Mouse (Mus musculus): ENCODE measurements around the gene Hipk3. TPM values are rescaled to one million over a fixed set of nuclear protein-coding genes. Genes with fewer than 3 reads are reported as not detected.

Hipk3 gene
- polyA plus RNA-seq, 1 experiment from 2014 or later: 11.3 TPM

- H3K9me3 ChIP-seq (ENCODE audit: control insufficient read depth, low read length): no peaks in the 10 kb centered on the region
- no peak overlapping the region for H3K27ac ChIP-seq (ENCODE audit: low read depth, low read length)
- no peak overlapping the region for H3K9ac ChIP-seq (ENCODE audit: low read length)
- WGBS: 80% methylated on average over 2 of the region's 2 CpGs
- peaks cover 7% of the 10 kb centered on the region for H3K4me1 ChIP-seq (ENCODE audit: control insufficient read depth, insufficient read depth, low read length)
- H3K4me2 ChIP-seq: no peak overlapping the region
- H3K36me3 ChIP-seq (ENCODE audit: control insufficient read depth, insufficient read depth, low read length): no peaks in the 10 kb centered on the region
- H3K27me3 ChIP-seq (ENCODE audit: control insufficient read depth, insufficient read depth, low read length): no peaks in the 10 kb centered on the region
- ATAC-seq (ENCODE audit: low FRiP score) (no peak), DNase-seq (ENCODE audit: low spot score, missing footprints) (no peak)
- H3K4me3 ChIP-seq (ENCODE audit: low read depth, low read length): no peak overlapping the region
Measured at GRCm38 (mm10) chr2:104377990-104378389, 116.3 kb downstream of the Hipk3 start.

MicroRNAs encoded within 50 kb of the gene (microRNA counts, 519-probe panel; counts per million panel counts)
- microRNA mmu-miR-1902: not detected

Small RNA genes within 50 kb of the gene (microRNA-seq; reads per million reads assigned to microRNA genes)
- gene Mir1902: not detected

Other genes with a start within 250 kb of the Hipk3 start
- gene D430041D05Rik, start 83.4 kb downstream of the Hipk3 start, polyA plus RNA-seq (2014; fragmentation: Nextera tagmentation; extraction: Ambion mirVana): 2.4 TPM in 2 replicates
- gene Cstf3, start 96.1 kb upstream of the Hipk3 start, polyA plus RNA-seq (2014; fragmentation: Nextera tagmentation; extraction: Ambion mirVana): 94.8 and 106 TPM in 2 replicates
- 58.4 and 72.3 TPM in 2 replicates for gene Tcp11l1, start 217.7 kb upstream of the Hipk3 start, polyA plus RNA-seq (2014; fragmentation: Nextera tagmentation; extraction: Ambion mirVana)
- gene Pin1rt1, start 221.9 kb upstream of the Hipk3 start, polyA plus RNA-seq (2014; fragmentation: Nextera tagmentation; extraction: Ambion mirVana): not detected in 2 replicates
- gene Depdc7, start 248.4 kb upstream of the Hipk3 start, polyA plus RNA-seq (2014; fragmentation: Nextera tagmentation; extraction: Ambion mirVana): 4.0 and 5.5 TPM in 2 replicates